Mouse (Mus musculus) olfactory bulb, adult 2 months (tissue): ENCODE measurements around the gene Gpr83.

Experiments
- CTCF ChIP-seq: fragments of 200-500 bp; IDR thresholded peaks from 2 replicates; pipeline ENCODE4 v1.5.1; 2012; ENCODE audit warnings: low read depth, mild to moderate bottlenecking, low read length, moderate library complexity; ENCODE audit not compliant: insufficient read depth
- POLR2A ChIP-seq: fragments of 200-500 bp; IDR thresholded peaks from 2 replicates; pipeline ENCODE4 v1.6.1; 2012; ENCODE audit warnings: mild to moderate bottlenecking, low read depth, low read length, moderate library complexity; ENCODE audit not compliant: insufficient read depth

DNA sequence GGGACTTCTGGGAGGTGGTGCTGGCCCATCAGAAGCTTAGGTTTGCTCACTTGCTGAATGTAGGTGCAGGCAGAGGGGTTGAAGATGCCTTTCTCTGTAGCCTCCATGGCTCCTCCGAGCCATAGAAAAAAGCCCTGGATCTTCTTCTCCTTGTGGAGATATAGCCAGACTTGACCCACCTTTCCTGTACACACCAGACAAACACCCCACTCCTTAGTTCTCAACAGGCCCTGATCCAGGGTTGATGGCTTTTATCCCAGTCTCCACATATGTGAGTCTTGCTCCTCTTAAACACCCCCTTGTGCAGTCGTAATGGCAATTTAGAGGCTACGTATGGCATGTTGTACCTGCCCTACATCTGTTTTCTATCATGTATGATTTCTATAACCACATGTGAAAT is 3.1 kb downstream of the Gpr83 start:
- no peak for TF ChIP-seq CTCF
- no peak for TF ChIP-seq POLR2A
